Mouse (Mus musculus): ENCODE measurements around the gene Ebf3.

The Ebf3 gene

GRCm38 (mm10) chr7:137289290-137289957, 24.8 kb downstream of the Ebf3 start:
- no peak for DNase-seq (ENCODE audit: low spot score)

GRCm38 (mm10) chr7:137278171-137278570, 36.1 kb downstream of the Ebf3 start:
- no peak for DNase-seq (ENCODE audit: low spot score)

GRCm38 (mm10) chr7:137277713-137278112, 36.5 kb downstream of the Ebf3 start:
- no peak for DNase-seq (ENCODE audit: low spot score)

- peak; percentile 31 for DNase-seq (ENCODE audit: low spot score)
Measured at GRCm38 (mm10) chr7:137272252-137272651, 42.0 kb downstream of the Ebf3 start.

GRCm38 (mm10) chr7:137268452-137269155, 45.6 kb downstream of the Ebf3 start:
- DNase-seq (ENCODE audit: low spot score) = peak; percentile 21

- DNase-seq (ENCODE audit: low spot score) = no peak
Measured at GRCm38 (mm10) chr7:137267441-137267840, 46.8 kb downstream of the Ebf3 start.

GRCm38 (mm10) chr7:137266575-137266974, 47.7 kb downstream of the Ebf3 start:
- no peak for DNase-seq (ENCODE audit: low spot score)

- DNase-seq (ENCODE audit: low spot score) = no peak
Measured at GRCm38 (mm10) chr7:137262330-137262729, 51.9 kb downstream of the Ebf3 start.

GRCm38 (mm10) chr7:137246213-137246872, 67.9 kb downstream of the Ebf3 start:
- peak; percentile 49 for DNase-seq (ENCODE audit: low spot score)

- no peak for DNase-seq (ENCODE audit: low spot score)
Measured at GRCm38 (mm10) chr7:137244839-137245238, 69.4 kb downstream of the Ebf3 start.

- DNase-seq (ENCODE audit: low spot score) = no peak
Measured at GRCm38 (mm10) chr7:137240481-137240880, 73.8 kb downstream of the Ebf3 start.

- no peak for DNase-seq (ENCODE audit: low spot score)
Measured at GRCm38 (mm10) chr7:137239542-137240133, 74.6 kb downstream of the Ebf3 start.

GRCm38 (mm10) chr7:137237419-137237818, 76.8 kb downstream of the Ebf3 start:
- no peak for DNase-seq (ENCODE audit: low spot score)

- no peak for DNase-seq (ENCODE audit: low spot score)
Measured at GRCm38 (mm10) chr7:137223823-137224222, 90.4 kb downstream of the Ebf3 start.

- DNase-seq (ENCODE audit: low spot score) = no peak
Measured at GRCm38 (mm10) chr7:137222831-137223505, 91.3 kb downstream of the Ebf3 start.

- no peak for DNase-seq (ENCODE audit: low spot score)
Measured at GRCm38 (mm10) chr7:137221599-137221998, 92.6 kb downstream of the Ebf3 start.

GRCm38 (mm10) chr7:137220436-137220835, 93.8 kb downstream of the Ebf3 start:
- no peak for DNase-seq (ENCODE audit: low spot score)

- no peak for DNase-seq (ENCODE audit: low spot score)
Measured at GRCm38 (mm10) chr7:137218706-137219105, 95.5 kb downstream of the Ebf3 start.

- DNase-seq (ENCODE audit: low spot score) = no peak
Measured at GRCm38 (mm10) chr7:137213444-137213843, 100.8 kb downstream of the Ebf3 start.

- no peak for DNase-seq (ENCODE audit: low spot score)
Measured at GRCm38 (mm10) chr7:137211332-137211731, 102.9 kb downstream of the Ebf3 start.

- DNase-seq (ENCODE audit: low spot score) = no peak
Measured at GRCm38 (mm10) chr7:137209688-137210345, 104.4 kb downstream of the Ebf3 start.

GRCm38 (mm10) chr7:137208556-137208955, 105.7 kb downstream of the Ebf3 start:
- no peak for DNase-seq (ENCODE audit: low spot score)

Data from layer of hippocampus, adult 11-12 months (tissue).